Mouse (Mus musculus) stomach, postnatal 0 days (tissue): ENCODE results near the gene Slc19a2.

Experiments used
- CTCF ChIP-seq: IDR thresholded peaks from 2 replicates; pipeline ENCODE4 v1.5.1; 2016; ENCODE audit warnings: antibody characterized with exemption, low read depth, mild to moderate bottlenecking, moderate library complexity
- EP300 ChIP-seq: optimal IDR thresholded peaks from 2 replicates; pipeline ENCODE3; 2016; ENCODE audit warnings: antibody characterized with exemption

- TF ChIP-seq CTCF (no peak), EP300 (no peak)
Observed at GRCm38 (mm10) chr1:164242809-164243208, 6.0 kb upstream of the Slc19a2 start.
